Mouse (Mus musculus): ENCODE results near the gene Bnip1.

- TF ChIP-seq GATA1 (IDR thresholded peaks at IDR 0.05; ENCODE audit: borderline replicate concordance, low read length) = no peak
- no peak for TF ChIP-seq FLI1 (IDR thresholded peaks at IDR 0.05; ENCODE audit: low read length)
Measured at GRCm38 (mm10) chr17:26752297-26752696, 28.6 kb upstream of the Bnip1 start.

Measured in megakaryocyte, embryonic 14.5 days (primary cell).